Mouse (Mus musculus) gastrocnemius, postnatal 36 days (tissue): Measurements from ENCODE around the gene Atxn1. TPM values are rescaled to one million over a fixed set of nuclear protein-coding genes. Genes with fewer than 3 reads are reported as not detected.

ENCODE experiments used
- DNase-seq, 2 experiments: peaks; one replicate each; pipeline ENCODE4 v3.0.0; 2022
- intact Hi-C: fragments of 180-260 bp; cut with DNase I; formaldehyde crosslinking; loops from one replicate; pipeline ENCODE4 v1.15.1; 2025
- total RNA-seq, 2 experiments: library from RNA; stranded (reverse); gene quantifications; 2 replicates each; pipeline ENCODE4 v1.2.3; 2021

The Atxn1 gene
- total RNA-seq, 2 experiments from 2014 or later = 33.7 to 39.7 TPM

- no peak for DNase-seq
- intact Hi-C loops = no loop called here
These were observed 30.7 kb downstream of the Atxn1 start for GRCm38 (mm10) chr13:45934085-45934484.

GRCm38 (mm10) chr13:45932491-45932921 lies 32.3 kb downstream of the Atxn1 start:
- DNase-seq = no peak
- intact Hi-C loops = no loop called here

DNA sequence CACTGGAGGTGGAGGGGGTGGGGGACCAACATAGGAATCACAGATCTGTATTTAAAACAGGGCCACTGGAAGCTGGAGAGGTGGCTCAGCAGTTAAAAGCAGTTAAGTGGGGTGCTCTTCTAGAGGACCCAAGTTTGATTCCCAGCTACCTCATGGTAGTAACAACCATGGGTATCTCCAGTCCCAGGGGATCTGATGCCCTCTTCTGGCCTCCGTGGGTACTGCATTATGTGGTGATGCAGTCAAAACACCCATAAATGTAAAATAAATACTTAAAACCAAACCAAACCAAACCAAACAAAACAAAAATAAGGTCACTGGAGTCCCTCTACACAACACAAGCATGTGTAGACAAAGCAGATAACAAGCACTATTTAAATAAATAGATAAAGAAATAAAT lies 32.9 kb downstream of the Atxn1 start:
- no peak for DNase-seq
- intact Hi-C loops = no loop called here

DNA sequence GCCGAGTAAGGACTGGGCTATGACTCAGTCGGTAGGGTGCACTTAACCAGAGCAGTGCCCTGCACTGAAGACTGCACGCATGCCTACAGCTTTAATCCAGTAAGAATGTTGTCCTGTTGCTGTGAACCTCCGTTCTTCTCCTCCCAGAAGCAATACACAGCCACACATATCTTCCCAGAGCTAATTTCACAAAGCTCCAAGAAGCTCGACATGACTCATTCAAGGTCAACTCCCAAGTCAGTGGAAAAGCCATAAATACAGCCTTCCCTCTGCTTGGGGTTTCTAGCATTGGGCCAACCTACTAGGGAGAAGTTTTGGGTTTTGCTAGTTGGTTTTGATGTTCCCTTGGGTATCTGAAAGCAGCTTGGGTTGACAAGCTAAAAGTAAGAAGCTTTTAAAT lies 33.6 kb downstream of the Atxn1 start:
- no peak for DNase-seq
- intact Hi-C loops = no loop called here

DNA sequence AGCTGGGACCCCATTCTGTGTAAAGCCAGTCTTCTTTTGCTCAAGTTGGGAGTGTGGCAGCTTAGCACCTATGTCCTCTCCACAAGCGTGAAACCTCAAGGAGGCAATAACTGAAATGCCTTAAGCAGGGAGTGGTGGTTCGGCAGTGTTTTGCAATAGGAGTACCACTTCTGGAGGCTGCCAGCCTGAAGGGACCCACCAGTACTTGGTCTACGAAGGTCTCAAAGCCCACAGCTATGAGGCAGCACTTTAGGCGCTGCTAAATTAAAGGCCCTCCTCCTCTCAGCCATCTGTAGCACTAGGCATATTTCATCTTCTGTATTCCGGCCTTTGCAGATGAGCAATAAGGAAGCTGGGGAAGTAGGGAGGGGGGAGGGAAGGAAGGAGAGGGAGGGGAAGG lies 35.1 kb downstream of the Atxn1 start:
- intact Hi-C loops = no loop called here
- no peak for DNase-seq

- DNase-seq = no peak
- intact Hi-C loops = no loop called here
These were observed 39.5 kb downstream of the Atxn1 start for GRCm38 (mm10) chr13:45925294-45925693.

DNA sequence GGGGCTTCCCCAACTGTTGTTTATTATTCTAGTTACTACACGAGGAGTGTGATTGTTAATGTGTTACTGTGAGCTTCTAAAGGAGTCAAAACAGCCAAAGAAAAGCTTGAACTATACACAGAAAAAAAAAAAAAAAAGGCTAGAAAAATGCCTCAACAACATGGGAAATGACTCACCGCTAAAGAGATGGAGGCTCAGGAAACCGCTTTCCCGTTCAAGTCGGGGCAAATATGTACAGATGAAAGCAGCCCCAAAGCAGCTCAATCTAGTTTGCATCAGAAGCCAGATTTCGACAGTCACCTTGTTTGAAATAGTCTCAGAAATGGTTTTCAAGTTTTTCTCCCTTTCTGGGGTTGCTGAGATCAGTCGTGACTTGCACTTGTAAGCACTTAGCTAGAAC lies 40.3 kb downstream of the Atxn1 start:
- DNase-seq = no peak
- intact Hi-C loops = loop anchor here (5.0 kb wide), 1 partner anchor 38 kb away; no protein-coding TSS in a partner anchor

DNA sequence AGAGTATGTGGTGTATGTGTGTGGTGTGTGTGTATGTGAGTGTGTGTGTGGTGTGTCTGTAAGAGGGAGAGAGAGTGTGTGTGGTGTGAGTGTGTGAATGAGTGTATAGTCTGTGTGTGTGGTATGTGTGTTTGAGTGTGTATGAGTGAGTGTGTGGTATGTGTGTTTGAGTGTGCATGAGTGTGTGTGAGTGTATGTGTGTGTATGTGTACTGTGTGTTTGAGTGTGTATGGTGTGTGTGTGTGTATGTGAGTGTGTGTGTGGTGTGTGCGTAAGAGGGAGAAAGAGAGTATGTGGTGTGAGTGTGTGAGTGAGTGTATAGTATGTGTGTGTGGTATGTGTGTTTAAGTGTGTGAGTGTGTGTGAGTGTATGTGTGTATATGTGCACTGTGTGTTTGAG lies 41.7 kb downstream of the Atxn1 start:
- intact Hi-C loops = loop anchor here (5.0 kb wide), 1 partner anchor 39 kb away; no protein-coding TSS in a partner anchor

GRCm38 (mm10) chr13:45922467-45922866 lies 42.3 kb downstream of the Atxn1 start:
- intact Hi-C loops = loop anchor here (5.0 kb wide), 1 partner anchor 40 kb away; no protein-coding TSS in a partner anchor
- no peak for DNase-seq

More for the DNA sequence above, 41.7 kb downstream of the Atxn1 start:
- DNase-seq = no peak

DNA sequence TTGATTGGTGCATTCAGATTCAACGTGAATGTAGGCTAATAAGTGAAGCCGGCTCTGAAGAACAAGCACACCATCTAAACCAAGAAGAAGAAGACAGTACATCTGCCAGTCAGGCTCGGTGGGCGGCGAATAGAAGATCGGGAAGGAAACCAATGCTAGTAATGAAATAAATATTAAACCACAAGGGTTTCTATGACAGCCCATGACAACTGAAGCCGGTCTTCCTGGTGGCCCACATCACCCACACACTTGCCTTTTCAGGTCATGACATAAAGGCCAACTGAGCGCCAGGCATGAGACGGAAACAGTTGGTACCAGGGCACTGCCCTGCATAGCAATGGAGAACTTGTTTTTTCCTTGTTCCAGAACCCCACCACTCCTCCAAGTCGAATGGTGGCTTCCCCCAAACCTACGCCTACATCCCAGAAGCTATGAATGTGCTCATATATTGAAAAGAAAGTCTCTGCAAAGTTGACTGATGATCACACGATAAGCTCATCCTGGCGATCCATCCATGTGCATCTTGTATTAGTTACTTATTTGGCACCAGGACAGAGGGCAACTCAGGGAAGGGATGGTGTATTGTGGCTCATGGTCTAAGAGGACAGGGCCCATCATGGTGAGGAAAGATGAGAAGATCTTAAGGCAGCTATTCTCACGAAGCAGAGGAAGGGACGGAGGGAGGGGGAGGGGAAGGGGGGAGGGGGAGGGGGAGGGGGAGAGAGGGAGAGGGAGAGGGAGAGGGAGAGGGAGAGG lies 45.7 kb downstream of the Atxn1 start:
- intact Hi-C loops = no loop called here
- no peak for DNase-seq

GRCm38 (mm10) chr13:45918006-45918380 lies 46.8 kb downstream of the Atxn1 start:
- DNase-seq = no peak
- intact Hi-C loops = no loop called here

- no peak for DNase-seq
- intact Hi-C loops = no loop called here
These were observed 47.5 kb downstream of the Atxn1 start for GRCm38 (mm10) chr13:45917058-45918005.

- no peak for DNase-seq
- intact Hi-C loops = no loop called here
These were observed 48.9 kb downstream of the Atxn1 start for GRCm38 (mm10) chr13:45915921-45916320.

DNA sequence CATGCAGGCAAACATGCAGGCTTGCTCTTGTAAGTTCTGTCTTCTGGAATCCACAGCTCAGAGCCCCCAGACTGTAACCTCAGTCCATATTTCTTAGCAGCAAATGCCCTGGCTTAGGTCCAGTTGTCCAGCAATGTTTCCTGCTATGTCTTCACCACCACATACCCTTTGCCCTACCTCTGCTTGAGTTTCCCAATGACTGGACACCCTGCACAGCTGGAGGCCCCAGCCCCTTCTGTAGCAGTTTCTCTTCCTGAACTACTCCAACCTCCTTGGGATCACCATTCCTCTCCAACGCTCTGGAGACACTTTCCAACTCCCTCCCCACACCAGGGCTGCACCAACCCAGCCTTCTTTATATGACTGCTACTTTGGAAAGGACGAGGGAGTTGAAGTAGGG lies 49.8 kb downstream of the Atxn1 start:
- intact Hi-C loops = no loop called here
- no peak for DNase-seq

GRCm38 (mm10) chr13:45914117-45914516 lies 50.7 kb downstream of the Atxn1 start:
- no peak for DNase-seq
- intact Hi-C loops = no loop called here

DNA sequence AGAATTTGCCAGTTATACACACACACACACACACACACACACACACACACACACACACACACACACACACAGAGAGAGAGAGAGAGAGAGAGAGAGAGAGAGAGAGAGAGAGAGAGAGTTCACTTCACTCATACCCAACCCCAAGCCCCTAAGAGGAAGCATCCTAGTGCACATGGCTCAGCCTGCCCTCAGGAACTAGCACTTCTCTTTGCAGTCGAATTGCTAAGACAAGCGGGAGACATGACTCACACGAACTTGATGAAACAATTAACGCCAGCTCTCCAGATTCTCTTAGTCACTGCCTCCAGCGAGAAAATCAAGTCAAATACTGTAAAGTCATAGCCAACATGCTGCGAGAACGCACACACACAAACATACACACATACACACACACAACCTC lies 53.0 kb downstream of the Atxn1 start:
- intact Hi-C loops = no loop called here
- DNase-seq = no peak

- DNase-seq = no peak
- intact Hi-C loops = no loop called here
These were observed 53.7 kb downstream of the Atxn1 start for GRCm38 (mm10) chr13:45911069-45911468.

DNA sequence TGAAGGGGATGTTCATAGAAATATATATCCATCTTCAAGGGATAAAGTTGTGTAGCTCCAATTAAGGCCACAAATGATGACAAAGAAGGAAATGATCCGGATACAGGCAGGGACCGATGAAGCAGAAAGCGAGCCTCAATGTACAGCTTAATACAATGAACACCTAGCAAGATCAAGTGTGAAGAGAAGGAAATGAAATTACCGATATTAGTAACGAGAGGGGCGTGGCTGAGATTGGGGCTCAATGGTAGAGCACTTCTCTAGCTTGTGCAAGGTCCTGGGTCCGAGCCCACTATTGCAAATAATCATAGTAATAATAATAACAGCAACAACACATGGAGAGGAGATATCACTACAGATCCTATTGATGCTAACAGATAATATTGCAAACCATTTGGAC lies 54.5 kb downstream of the Atxn1 start:
- intact Hi-C loops = no loop called here

DNA sequence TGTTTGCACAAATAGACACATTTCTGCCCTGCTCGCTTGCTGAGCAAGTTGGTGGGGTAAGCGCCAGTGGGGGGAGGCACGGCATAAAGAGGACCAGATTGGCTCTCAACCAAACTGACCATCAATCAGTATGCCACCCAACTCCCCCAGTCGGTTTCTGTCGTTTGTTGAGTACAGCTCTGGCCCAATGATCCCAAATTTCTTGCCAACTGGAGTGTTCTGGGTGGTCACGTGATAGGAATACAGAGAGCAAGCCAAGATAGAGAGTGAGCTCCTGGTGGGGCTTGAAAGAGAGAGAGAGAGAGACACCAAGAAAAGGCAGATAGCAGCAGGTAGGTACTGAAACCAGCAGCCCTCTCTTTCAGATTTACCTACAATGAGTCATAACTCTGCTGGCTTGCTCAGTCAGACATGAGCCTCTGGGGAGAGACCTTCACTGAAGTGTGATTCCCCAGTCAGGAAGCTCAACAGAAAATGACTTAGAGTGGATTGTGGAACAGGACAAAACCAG lies 57.6 kb downstream of the Atxn1 start:
- intact Hi-C loops = no loop called here
- DNase-seq = no peak

More for the DNA sequence above, 54.5 kb downstream of the Atxn1 start:
- DNase-seq = no peak

GRCm38 (mm10) chr13:45906438-45907166 lies 58.2 kb downstream of the Atxn1 start:
- DNase-seq = no peak
- intact Hi-C loops = no loop called here

DNA sequence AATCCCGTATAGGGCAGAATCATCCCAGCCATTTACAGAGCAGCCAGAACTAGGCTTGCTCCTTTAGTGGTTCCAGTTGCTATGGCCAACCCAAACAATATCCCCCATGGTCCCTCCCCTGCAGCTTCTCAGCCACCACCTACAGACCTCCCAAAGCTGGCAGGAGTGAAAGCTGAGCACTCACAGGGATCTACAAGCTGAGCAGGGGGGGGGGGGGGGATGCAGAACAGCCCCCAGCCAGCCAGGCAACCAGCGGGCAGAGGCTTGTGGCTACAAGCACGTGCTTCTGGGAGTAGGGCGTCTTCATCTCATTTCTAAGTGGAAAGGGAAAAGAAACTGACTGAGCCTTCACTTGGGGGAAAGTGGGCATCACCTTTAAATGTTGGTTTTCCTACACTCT lies 59.9 kb downstream of the Atxn1 start:
- DNase-seq = no peak
- intact Hi-C loops = no loop called here
